In genomic region chr2:128367266-128368150, GRCm38 (mm10) we compare ENCODE assay signal across 13 mouse cellular contexts.
A peak's percentile ranks its signal among the peaks of the same experiment; 100 is the strongest.
DNase-seq lines count a peak whose midpoint lies in the region; ATAC-seq lines count a peak whose summit lies in the region.
"Had no signal": no experiment of that assay in that cellular context is flagged by ENCODE, and none has a peak within 500 bp of the region (broad histone marks: within the 10 kb centered on the region; RNA-seq: fewer than 3 reads in every experiment).

No protein-coding gene starts in this region.

- WGBS in forebrain, embryonic 13.5 days, result 91% methylated on average over 14 of the region's 14 CpGs
- 85% methylated on average over 14 of the region's 14 CpGs for WGBS in hindbrain, embryonic 13.5 days

- H3K4me2 ChIP-seq in forebrain, embryonic 13.5 days, result no peak overlapping the region
- no peak overlapping the region for H3K4me2 ChIP-seq in hindbrain, embryonic 13.5 days
- H3K4me2 ChIP-seq: intestine, embryonic 15.5 days had no signal

- no peaks in the 10 kb centered on the region for H3K27me3 ChIP-seq in forebrain, embryonic 13.5 days
- no peaks in the 10 kb centered on the region for H3K27me3 ChIP-seq in hindbrain, embryonic 13.5 days
- H3K27me3 ChIP-seq: intestine, embryonic 15.5 days had no signal

- no peak; the same call in 1 of the 2 replicates for ATAC-seq in cerebellum, adult (ENCODE audit: insufficient number of reproducible peaks, low FRiP score, low TSS enrichment)
- no peak for ATAC-seq in forebrain, embryonic 13.5 days
- ATAC-seq in hindbrain, embryonic 13.5 days (ENCODE audit: low FRiP score), result no peak
- ATAC-seq: intestine, embryonic 15.5 days had no signal

- DNase-seq in cerebellum, adult 11-12 months, result peak; percentile 39
- DNase-seq in spleen, postnatal 36 days (ENCODE audit: low spot score in 2 of 2), result peak; percentile 46 to 65
- DNase-seq in spleen, adult 12 weeks (ENCODE audit: low spot score), result no peak
- peak; percentile 44 for DNase-seq in cerebellum, adult 9-10 months
- no peak for DNase-seq in heart, postnatal 36 days
- DNase-seq: heart, postnatal 10 days; kidney, postnatal 4 days; lung, postnatal 10 days; thymus, postnatal 14 days had no signal

- no peaks in the 10 kb centered on the region for H3K36me3 ChIP-seq in forebrain, embryonic 13.5 days (ENCODE audit: poor library complexity, severe bottlenecking)
- no peaks in the 10 kb centered on the region for H3K36me3 ChIP-seq in hindbrain, embryonic 13.5 days
- H3K36me3 ChIP-seq: intestine, embryonic 15.5 days had no signal

- H3K4me3 ChIP-seq in forebrain, embryonic 13.5 days, result no peak overlapping the region
- no peak overlapping the region for H3K4me3 ChIP-seq in hindbrain, embryonic 13.5 days
- H3K4me3 ChIP-seq: intestine, embryonic 15.5 days had no signal

- no peak overlapping the region for H3K9ac ChIP-seq in forebrain, embryonic 13.5 days
- H3K9ac ChIP-seq in hindbrain, embryonic 13.5 days, result no peak overlapping the region
- H3K9ac ChIP-seq: intestine, embryonic 15.5 days had no signal

- H3K9me3 ChIP-seq in forebrain, embryonic 13.5 days (replicated peaks), result no peaks in the 10 kb centered on the region
- no peaks in the 10 kb centered on the region for H3K9me3 ChIP-seq in hindbrain, embryonic 13.5 days
- H3K9me3 ChIP-seq: intestine, embryonic 15.5 days had no signal

- H3K4me1 ChIP-seq in forebrain, embryonic 13.5 days, result no peaks in the 10 kb centered on the region
- no peaks in the 10 kb centered on the region for H3K4me1 ChIP-seq in hindbrain, embryonic 13.5 days (replicated peaks)

- intact Hi-C loops in heart, postnatal 36 days (cut with DNase I), result no loop called here

- H3K27ac ChIP-seq in forebrain, embryonic 13.5 days, result no peak overlapping the region
- H3K27ac ChIP-seq in hindbrain, embryonic 13.5 days, result no peak overlapping the region
- H3K27ac ChIP-seq: intestine, embryonic 15.5 days had no signal

Comparison
In these comparisons a context has a peak if more than half of its experiments do, and no peak if none do; other contexts are left out.
1. DNase-seq: peak in cerebellum, adult 11-12 months (single experiment), spleen, postnatal 36 days (2 of 2) and cerebellum, adult 9-10 months (single experiment); none in spleen, adult 12 weeks (single experiment) and heart, postnatal 36 days (0 of 2).